Mouse (Mus musculus) bone marrow, adult 2 months (tissue): Measurements from ENCODE around the gene Brdt.

Experiments used
- CTCF ChIP-seq: fragments of 200-500 bp; IDR thresholded peaks from 2 replicates; pipeline ENCODE4 v1.5.1; 2011; ENCODE audit warnings: low read length, control low read depth; ENCODE audit not compliant: control insufficient read depth, insufficient read depth
- POLR2A ChIP-seq: fragments of 200-500 bp; IDR thresholded peaks from 2 replicates; pipeline ENCODE4 v1.6.1; 2011; ENCODE audit warnings: low read depth, mild to moderate bottlenecking, control low read depth, low read length, borderline replicate concordance; ENCODE audit not compliant: control insufficient read depth

GRCm38 (mm10) chr5:107357723-107358122, 26.8 kb downstream of the Brdt start:
- TF ChIP-seq POLR2A, result no peak
- no peak for TF ChIP-seq CTCF
